Mouse (Mus musculus) limb, embryonic 11.5 days (tissue): ENCODE measurements around the gene Vwa5b1. TPM values are rescaled to one million over a fixed set of nuclear protein-coding genes. Genes with fewer than 3 reads are reported as not detected.
A peak's percentile ranks its signal among the peaks of the same experiment; 100 is the strongest.

ENCODE experiments used
- ATAC-seq: fragments of 200-750 bp; cut with Nextera tagmentation; 2 replicates; pipeline ENCODE4 v1.8.0; 2017; ENCODE audit warnings: low read depth; ENCODE audit not compliant: insufficient number of reproducible peaks, low FRiP score, low TSS enrichment
- DNase-seq: peaks from one replicate; pipeline ENCODE4 v3.0.0-alpha.2; 2015; ENCODE audit warnings: low spot score
- H3K27ac ChIP-seq: fragments of 300-500 bp; sonication (generic); replicated peaks from 2 replicates; pipeline ENCODE4 v1.5.1; 2014; ENCODE audit warnings: low read depth, mild to moderate bottlenecking, low read length
- H3K27me3 ChIP-seq: fragments of 300-500 bp; sonication (generic); 2 replicates; pipeline ENCODE4 v1.6.1; 2014; ENCODE audit warnings: mild to moderate bottlenecking, low read length, mixed read lengths; ENCODE audit not compliant: control insufficient read depth, insufficient read depth
- H3K36me3 ChIP-seq: fragments of 300-500 bp; sonication (generic); 2 replicates; pipeline ENCODE4 v1.6.1; 2014; ENCODE audit warnings: mild to moderate bottlenecking, low read length, moderate library complexity, mixed read lengths; ENCODE audit not compliant: control insufficient read depth, insufficient read depth
- H3K4me1 ChIP-seq: fragments of 300-500 bp; sonication (generic); 2 replicates; pipeline ENCODE4 v1.6.1; 2014; ENCODE audit warnings: low read length, mixed read lengths; ENCODE audit not compliant: control insufficient read depth, insufficient read depth
- H3K4me2 ChIP-seq: fragments of 300-500 bp; sonication (generic); 2 replicates; pipeline ENCODE4 v1.6.1; 2014; ENCODE audit warnings: low read depth, mild to moderate bottlenecking, moderate library complexity; ENCODE audit not compliant: severe bottlenecking
- H3K4me3 ChIP-seq: fragments of 300-500 bp; sonication (generic); 2 replicates; pipeline ENCODE4 v1.5.1; 2014; ENCODE audit warnings: low read depth, low read length
- H3K9ac ChIP-seq: fragments of 300-500 bp; sonication (generic); 2 replicates; pipeline ENCODE4 v1.6.1; 2014; ENCODE audit warnings: mild to moderate bottlenecking, low read length
- H3K9me3 ChIP-seq: fragments of 300-500 bp; sonication (generic); 2 replicates; pipeline ENCODE4 v1.6.1; 2016; ENCODE audit warnings: low read length; ENCODE audit not compliant: control insufficient read depth
- WGBS: fragments of 180-500 bp; shearing (Covaris S2); extraction: QIAGEN DNeasy Blood & Tissue Kit; methylation state at CpG from one replicate; pipeline ENCODE4 v1.1.7; 2014; 5-methylcytosine and 5-hydroxymethylcytosine counted together
- polyA plus RNA-seq: library from polyadenylated mRNA; unstranded; fragments of >200 nt; fragmentation: Nextera tagmentation; extraction: Ambion mirVana; gene quantifications from 2 replicates; pipeline ENCODE4 v1.2.1, GENCODE M21; 2014

The Vwa5b1 gene
- polyA plus RNA-seq, 1 experiment from 2014 or later, result 0.11 TPM

DNA sequence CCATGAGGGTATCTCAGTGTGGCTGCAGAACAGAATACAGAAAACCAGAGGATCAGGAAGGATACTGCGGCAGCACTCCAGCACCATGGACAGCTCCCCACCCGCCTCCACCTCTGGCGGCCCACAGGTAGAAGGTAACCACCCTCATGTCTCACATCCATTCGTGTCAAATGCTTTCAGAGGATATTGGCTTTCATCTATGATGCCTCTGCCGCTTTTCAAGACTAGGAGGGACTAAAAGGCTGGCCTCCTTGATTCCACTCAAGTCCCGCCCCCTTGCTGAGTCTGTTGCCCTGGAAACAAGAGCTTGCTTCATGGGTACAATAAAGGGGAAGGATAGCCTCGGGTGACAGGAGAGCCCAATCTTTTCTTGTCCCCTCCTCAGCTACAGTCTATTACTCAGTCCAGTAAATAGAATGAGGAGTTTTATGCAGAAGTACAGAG lies 37.8 kb downstream of the Vwa5b1 start:
- DNase-seq (peak; percentile 86), ATAC-seq (no peak)
- Histone ChIP-seq H3K36me3 (no peaks in the 10 kb centered on the region), H3K9ac (no peak overlapping the region), H3K27me3 (no peaks in the 10 kb centered on the region), H3K4me1 (no peaks in the 10 kb centered on the region), H3K27ac (no peak overlapping the region), H3K4me3 (no peak overlapping the region), H3K4me2 (no peak overlapping the region), H3K9me3 (no peaks in the 10 kb centered on the region)
- 11% methylated on average over 7 of the region's 7 CpGs for WGBS

DNA sequence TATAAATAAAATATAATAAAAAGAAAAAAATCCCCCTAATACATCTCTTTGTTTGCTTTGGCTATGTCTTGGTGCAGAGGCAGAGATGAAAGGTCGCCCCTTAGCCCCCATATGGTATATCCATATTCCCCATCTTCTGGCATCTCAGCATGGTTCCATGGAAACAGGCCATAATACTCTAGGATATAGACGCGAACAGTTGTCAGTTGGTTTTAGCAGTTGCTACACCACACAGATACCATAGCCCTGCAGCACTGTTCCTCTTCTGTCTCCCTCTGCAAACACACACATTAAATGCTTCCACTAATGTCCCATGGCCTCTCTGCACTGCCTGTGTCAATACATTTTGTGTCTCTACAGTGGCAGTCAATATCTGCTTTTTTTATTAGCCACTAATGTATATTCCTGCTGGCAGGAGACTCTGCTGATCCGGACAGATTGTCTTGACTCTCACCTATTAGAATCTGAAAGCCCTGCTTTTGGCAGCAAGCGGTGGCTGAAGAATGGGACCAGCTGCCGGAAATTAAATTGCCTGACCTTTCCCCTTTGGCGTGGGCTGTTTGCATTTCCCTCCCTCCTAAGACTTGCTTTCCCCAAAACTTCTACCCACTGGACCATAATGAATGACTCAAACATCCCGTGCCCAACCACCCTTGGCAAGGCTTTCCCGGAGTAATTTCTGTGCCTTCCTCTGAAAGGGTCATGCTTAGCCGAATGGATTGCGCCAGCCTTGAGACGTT lies 39.1 kb downstream of the Vwa5b1 start:
- WGBS, result 64% methylated on average over 12 of the region's 12 CpGs
- no peaks in the 10 kb centered on the region for H3K9me3 ChIP-seq
- no peak overlapping the region for H3K27ac ChIP-seq
- no peak for DNase-seq
- H3K36me3 ChIP-seq, result no peaks in the 10 kb centered on the region
- no peak overlapping the region for H3K4me2 ChIP-seq
- H3K4me1 ChIP-seq, result no peaks in the 10 kb centered on the region
- no peak overlapping the region for H3K4me3 ChIP-seq
- H3K27me3 ChIP-seq, result no peaks in the 10 kb centered on the region
- H3K9ac ChIP-seq, result no peak overlapping the region
- ATAC-seq, result no peak

GRCm38 (mm10) chr4:138584946-138585345 lies 50.7 kb downstream of the Vwa5b1 start:
- Histone ChIP-seq H3K4me3 (no peak overlapping the region), H3K9ac (no peak overlapping the region), H3K36me3 (no peaks in the 10 kb centered on the region), H3K27ac (no peak overlapping the region), H3K4me2 (no peak overlapping the region), H3K4me1 (no peaks in the 10 kb centered on the region), H3K9me3 (no peaks in the 10 kb centered on the region), H3K27me3 (no peaks in the 10 kb centered on the region)
- DNase-seq (no peak), ATAC-seq (no peak)

DNA sequence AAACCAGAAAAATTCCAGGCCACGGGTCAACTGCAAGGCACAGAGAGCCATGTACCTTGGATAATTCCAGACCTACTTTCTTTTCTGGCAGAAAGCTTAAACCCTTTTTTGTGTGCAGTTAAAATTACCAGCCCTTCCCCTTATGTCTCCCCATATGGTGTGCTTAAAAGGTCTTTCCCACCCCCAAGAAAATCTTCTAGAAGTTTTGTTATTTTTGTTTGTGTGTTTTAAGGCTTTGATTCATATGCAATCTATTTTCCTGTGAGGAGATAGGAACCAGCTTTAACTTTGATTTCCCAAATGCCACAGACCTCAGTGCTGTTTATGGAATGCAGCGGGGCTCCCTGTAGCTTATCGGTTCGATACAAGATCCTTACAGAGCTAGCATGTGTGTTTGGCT lies 53.2 kb downstream of the Vwa5b1 start:
- Histone ChIP-seq H3K27me3 (no peaks in the 10 kb centered on the region), H3K4me2 (no peak overlapping the region), H3K4me3 (no peak overlapping the region), H3K36me3 (no peaks in the 10 kb centered on the region), H3K9ac (no peak overlapping the region), H3K27ac (no peak overlapping the region), H3K4me1 (no peaks in the 10 kb centered on the region), H3K9me3 (no peaks in the 10 kb centered on the region)
- WGBS, result 71% methylated on average over 4 of the region's 4 CpGs
- no peak for ATAC-seq
- no peak for DNase-seq

GRCm38 (mm10) chr4:138578406-138578805 lies 57.3 kb downstream of the Vwa5b1 start:
- H3K4me2 ChIP-seq, result no peak overlapping the region
- no peak overlapping the region for H3K4me3 ChIP-seq
- H3K27me3 ChIP-seq, result no peaks in the 10 kb centered on the region
- no peak overlapping the region for H3K9ac ChIP-seq
- 70% methylated on average over 19 of the region's 19 CpGs for WGBS
- no peaks in the 10 kb centered on the region for H3K9me3 ChIP-seq
- DNase-seq (no peak), ATAC-seq (no peak)
- H3K27ac ChIP-seq, result no peak overlapping the region
- no peaks in the 10 kb centered on the region for H3K36me3 ChIP-seq
- H3K4me1 ChIP-seq, result no peaks in the 10 kb centered on the region

DNA sequence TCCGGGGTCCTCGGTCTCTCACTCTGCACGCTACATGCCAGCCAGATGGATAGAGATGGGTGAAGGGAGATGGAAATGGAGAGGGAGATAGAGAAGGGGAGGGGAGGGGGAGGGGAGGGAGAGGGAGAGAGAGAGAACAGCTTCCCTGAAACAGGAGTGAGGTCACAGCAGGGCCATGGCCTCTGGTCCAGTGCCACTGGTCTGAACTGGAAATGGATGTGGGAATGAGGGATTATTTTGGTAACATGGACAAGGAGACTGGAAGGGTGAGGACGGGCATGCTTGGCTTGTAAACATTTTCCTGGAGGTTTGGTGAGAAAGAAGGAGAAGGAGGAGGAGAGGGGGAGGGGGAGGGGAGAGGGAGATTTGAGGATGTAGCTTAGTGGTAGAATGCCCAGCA lies 59.0 kb downstream of the Vwa5b1 start:
- H3K36me3 ChIP-seq, result no peaks in the 10 kb centered on the region
- H3K4me1 ChIP-seq, result no peaks in the 10 kb centered on the region
- 84% methylated on average over 3 of the region's 4 CpGs for WGBS
- no peak overlapping the region for H3K4me3 ChIP-seq
- no peaks in the 10 kb centered on the region for H3K27me3 ChIP-seq
- no peak for ATAC-seq
- no peaks in the 10 kb centered on the region for H3K9me3 ChIP-seq
- H3K9ac ChIP-seq, result no peak overlapping the region
- H3K27ac ChIP-seq, result no peak overlapping the region
- H3K4me2 ChIP-seq, result no peak overlapping the region
- DNase-seq, result no peak

DNA sequence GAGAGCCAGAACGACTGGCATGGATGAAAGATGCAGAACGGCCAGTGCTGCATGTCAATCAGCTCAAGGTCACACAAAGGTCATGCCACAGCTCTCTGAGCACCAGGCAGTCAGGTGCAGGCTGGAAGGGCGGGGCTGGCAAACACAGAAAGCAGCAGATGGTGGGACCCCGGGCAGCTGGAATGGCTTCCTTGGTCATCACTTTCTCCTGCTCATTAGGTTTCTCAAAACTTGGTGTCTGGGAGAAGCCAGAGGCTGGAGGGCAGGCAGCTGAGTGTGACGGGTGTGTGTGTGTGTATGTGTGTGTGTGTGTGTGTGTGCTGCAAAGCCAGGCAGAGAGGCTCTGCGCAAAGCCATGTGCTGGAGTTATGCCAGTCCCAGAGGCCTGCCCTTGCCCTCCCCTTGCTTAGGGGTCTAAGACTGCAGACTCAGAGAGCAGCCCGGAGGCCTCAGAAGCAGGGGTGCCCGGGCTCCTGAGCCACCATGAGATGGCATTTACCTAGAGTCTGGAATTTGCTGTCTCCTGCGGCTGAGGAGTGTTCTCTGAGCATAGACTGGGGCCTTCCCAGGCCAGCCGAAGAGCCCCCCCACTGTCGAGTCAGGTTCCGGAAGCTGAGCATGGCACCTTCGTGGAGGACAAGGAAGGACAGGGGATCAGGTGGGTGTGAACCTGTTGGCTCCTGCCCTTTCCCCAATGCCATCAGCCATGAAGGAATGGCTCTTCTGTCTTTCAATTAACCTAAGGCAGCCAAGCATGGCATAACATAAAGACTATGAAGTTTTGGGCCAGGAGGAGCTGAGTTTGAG lies 60.7 kb downstream of the Vwa5b1 start:
- H3K9me3 ChIP-seq, result no peaks in the 10 kb centered on the region
- WGBS, result 78% methylated on average over 13 of the region's 13 CpGs

DNA sequence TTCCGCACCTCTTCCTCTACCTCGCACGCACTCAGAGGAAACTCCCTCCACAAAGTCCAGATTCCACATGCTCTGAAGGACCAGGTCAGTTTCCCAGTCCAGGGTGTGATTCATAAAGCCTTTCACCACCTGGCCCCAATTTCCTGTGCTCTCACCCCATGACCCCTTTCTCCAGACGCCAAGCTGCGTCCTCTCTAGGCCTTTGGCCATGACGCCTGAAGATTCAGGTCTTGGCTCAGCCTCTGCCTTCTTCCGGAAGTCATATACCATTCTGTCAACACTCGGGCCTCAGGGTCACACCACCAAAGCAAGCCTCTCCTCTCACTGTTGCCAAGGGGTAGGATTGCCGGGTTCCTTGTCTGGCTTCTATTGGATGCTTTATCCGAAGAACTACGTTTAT lies 65.8 kb downstream of the Vwa5b1 start:
- Histone ChIP-seq H3K27me3 (no peaks in the 10 kb centered on the region), H3K27ac (no peak overlapping the region), H3K36me3 (no peaks in the 10 kb centered on the region), H3K4me3 (no peak overlapping the region), H3K9me3 (no peaks in the 10 kb centered on the region), H3K4me2 (no peak overlapping the region), H3K9ac (no peak overlapping the region), H3K4me1 (peaks cover 19% of the 10 kb centered on the region)
- 4% methylated on average over 11 of the region's 11 CpGs for WGBS
- DNase-seq (peak; percentile 70), ATAC-seq (peak; percentile 21; the same call in 1 of the 2 replicates)

More for the DNA sequence above, 60.7 kb downstream of the Vwa5b1 start:
- Histone ChIP-seq H3K9ac (no peak overlapping the region), H3K27me3 (no peaks in the 10 kb centered on the region), H3K4me2 (no peak overlapping the region), H3K4me3 (no peak overlapping the region), H3K27ac (no peak overlapping the region), H3K4me1 (peaks cover 4% of the 10 kb centered on the region), H3K36me3 (no peaks in the 10 kb centered on the region)
- ATAC-seq, result no peak
- DNase-seq, result no peak
